Mouse (Mus musculus) CH12.LX (cell line): ENCODE measurements around the gene Cfap69.

Source experiments
- CTCF ChIP-seq, 2 experiments: IDR thresholded peaks in 1 of 2; conservative IDR thresholded peaks in 1 of 2; 2 replicates each; pipeline ENCODE4 v1.5.1; 2011 to 2012; ENCODE audit warnings: low read depth in 2 of 2, low read length in 2 of 2, improper control_type of control experiment in 1 of 2, inconsistent platforms in 1 of 2, mild to moderate bottlenecking in 1 of 2, moderate library complexity in 1 of 2
- E2F4 ChIP-seq: IDR thresholded peaks from 2 replicates; pipeline ENCODE4 v1.6.1; 2011; ENCODE audit warnings: low read depth, low read length, improper control_type of control experiment; ENCODE audit not compliant: insufficient replicate concordance
- ELF1 ChIP-seq: IDR thresholded peaks from 2 replicates; pipeline ENCODE4 v1.6.1; 2014; ENCODE audit warnings: low read depth, mild to moderate bottlenecking, inconsistent platforms, low read length, improper control_type of control experiment
- EP300 ChIP-seq: IDR thresholded peaks from 2 replicates; pipeline ENCODE4 v1.6.1; 2011; ENCODE audit warnings: low read length, improper control_type of control experiment
- ETS1 ChIP-seq: conservative IDR thresholded peaks from 2 replicates; pipeline ENCODE4 v1.6.1; 2012; ENCODE audit warnings: low read depth, mild to moderate bottlenecking, inconsistent platforms, low read length, improper control_type of control experiment, moderate library complexity
- MAX ChIP-seq: IDR thresholded peaks from 2 replicates; pipeline ENCODE4 v1.6.1; 2011; ENCODE audit warnings: low read length, improper control_type of control experiment
- POLR2A ChIP-seq: IDR thresholded peaks from 2 replicates; pipeline ENCODE4 v1.6.1; 2011; ENCODE audit warnings: low read depth, mild to moderate bottlenecking, improper control_type of control experiment, low read length
- POLR2AphosphoS2 ChIP-seq: IDR thresholded peaks from 2 replicates; pipeline ENCODE4 v1.6.1; 2011; ENCODE audit warnings: low read depth, low read length, improper control_type of control experiment
- RAD21 ChIP-seq: IDR thresholded peaks from 2 replicates; pipeline ENCODE4 v1.6.1; 2011; ENCODE audit warnings: low read depth, mild to moderate bottlenecking, low read length, improper control_type of control experiment, moderate library complexity
- UBTF ChIP-seq: IDR thresholded peaks from 2 replicates; pipeline ENCODE4 v1.6.1; 2012; ENCODE audit warnings: low read depth, mild to moderate bottlenecking, inconsistent platforms, low read length, improper control_type of control experiment, moderate library complexity
- USF1 ChIP-seq: IDR thresholded peaks from 2 replicates; pipeline ENCODE4 v1.6.1; 2014; ENCODE audit warnings: low read depth, mild to moderate bottlenecking, inconsistent platforms, low read length, improper control_type of control experiment
- ZC3H11A ChIP-seq: IDR thresholded peaks from 2 replicates; pipeline ENCODE4 v1.6.1; 2012; ENCODE audit warnings: low read depth, mild to moderate bottlenecking, inconsistent platforms, low read length, improper control_type of control experiment
- ZKSCAN1 ChIP-seq: IDR thresholded peaks from 2 replicates; pipeline ENCODE4 v1.6.1; 2012; ENCODE audit warnings: low read depth, inconsistent platforms, low read length, improper control_type of control experiment, borderline replicate concordance
- ZMIZ1 ChIP-seq: IDR thresholded peaks from 2 replicates; pipeline ENCODE4 v1.6.1; 2012; ENCODE audit warnings: low read depth, mild to moderate bottlenecking, inconsistent platforms, low read length, improper control_type of control experiment

GRCm38 (mm10) chr5:5625491-5625890 lies 38.5 kb downstream of the Cfap69 start:
- no peak for TF ChIP-seq E2F4
- no peak for TF ChIP-seq POLR2A
- no peak for TF ChIP-seq CTCF (conservative IDR thresholded peaks at IDR 0.05 in 1 of 2, IDR thresholded peaks at IDR 0.05 in 1 of 2; ENCODE audit: low read depth in 2 of 2, low read length in 2 of 2)
- TF ChIP-seq UBTF = no peak
- TF ChIP-seq ZMIZ1 = no peak
- TF ChIP-seq ZC3H11A = no peak
- TF ChIP-seq ETS1 = no peak
- TF ChIP-seq USF1 = no peak
- TF ChIP-seq ZKSCAN1 = no peak
- no peak for TF ChIP-seq EP300
- no peak for TF ChIP-seq ELF1
- TF ChIP-seq POLR2AphosphoS2 = no peak
- TF ChIP-seq RAD21 = no peak
- no peak for TF ChIP-seq MAX
